Mouse (Mus musculus) c-Kit-positive CD71-negative TER-119-negative erythroid progenitor cells, embryonic 14.5 days (primary cell): ENCODE results near the gene Sumo3.
A peak's percentile ranks its signal among the peaks of the same experiment; 100 is the strongest.

Experiments
- DNase-seq: peaks from one replicate; pipeline ENCODE4 v3.0.0-alpha.2; 2013; ENCODE audit warnings: low read depth

Sumo3 gene

GRCm38 (mm10) chr10:77605908-77606826 is at the start of gene Sumo3, which contains the start of gene Gm49325:
Sumo3 (plus strand) TSS chr10:77606097.
Gm49325 (plus strand) TSS chr10:77606197.
- DNase-seq, result peak; percentile 84

GRCm38 (mm10) chr10:77556631-77557030 is 49.3 kb upstream of the Sumo3 start:
- DNase-seq, result no peak

DNA sequence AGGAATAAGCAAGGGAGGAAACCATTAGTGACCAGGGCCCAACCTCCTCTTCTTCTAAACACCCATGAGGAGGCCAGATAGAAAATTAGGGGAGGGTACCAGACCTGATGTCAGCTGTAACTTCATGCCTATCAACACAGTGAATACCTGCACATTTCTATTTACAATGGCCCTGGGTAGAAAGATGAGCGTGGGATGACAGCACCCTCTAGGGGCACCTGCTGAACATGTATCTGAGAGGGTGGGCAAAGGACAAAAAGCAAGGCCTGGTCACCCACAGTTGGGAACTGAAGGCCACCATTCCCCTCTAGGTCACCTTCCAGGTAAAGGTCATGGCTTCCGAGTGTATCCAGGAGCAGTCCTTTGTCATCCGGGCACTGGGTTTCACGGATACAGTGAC is 48.3 kb upstream of the Sumo3 start:
- no peak for DNase-seq

DNA sequence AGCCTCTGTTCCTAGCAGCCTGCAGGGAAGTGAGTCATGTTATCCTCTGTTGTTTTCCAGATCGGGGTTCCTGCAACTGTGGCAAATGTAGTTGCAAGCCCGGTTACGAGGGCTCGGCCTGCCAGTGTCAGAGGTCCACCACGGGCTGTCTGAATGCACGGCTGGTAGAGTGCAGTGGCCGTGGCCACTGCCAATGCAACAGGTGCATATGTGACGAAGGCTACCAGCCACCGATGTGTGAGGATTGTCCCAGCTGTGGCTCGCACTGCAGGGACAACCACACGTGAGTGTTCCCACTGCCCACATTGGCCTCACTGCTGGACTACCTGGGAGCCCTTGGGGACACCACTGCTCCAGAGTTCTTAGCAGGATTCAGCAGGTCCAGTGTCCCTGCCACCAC is 45.8 kb upstream of the Sumo3 start:
- DNase-seq, result no peak

GRCm38 (mm10) chr10:77560830-77561229 is 45.1 kb upstream of the Sumo3 start:
- DNase-seq, result no peak

DNA sequence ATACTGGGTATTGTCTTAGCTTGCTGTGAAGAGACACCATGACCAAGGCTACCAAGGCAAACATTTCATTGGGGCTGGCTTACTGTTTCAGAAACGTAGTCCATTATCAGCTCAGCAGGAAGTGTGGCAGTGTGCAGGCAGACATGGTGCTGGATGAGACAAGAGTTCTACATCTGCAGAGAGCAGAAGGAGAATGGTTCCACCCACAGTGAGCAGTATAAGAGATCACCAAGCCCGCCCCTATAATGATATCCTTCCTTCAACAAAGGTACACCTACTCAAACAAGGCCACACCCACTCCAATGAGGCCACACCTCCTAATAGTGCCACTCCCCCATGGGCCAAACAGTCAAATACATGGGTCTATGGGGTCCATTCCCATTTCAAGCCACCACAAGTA is 44.4 kb upstream of the Sumo3 start:
- no peak for DNase-seq

- DNase-seq, result no peak
These were observed 40.9 kb upstream of the Sumo3 start for GRCm38 (mm10) chr10:77565005-77565404.

- peak; percentile 71 for DNase-seq
These were observed 39.2 kb upstream of the Sumo3 start for GRCm38 (mm10) chr10:77566651-77567050.

- DNase-seq, result no peak
These were observed 36.4 kb upstream of the Sumo3 start for GRCm38 (mm10) chr10:77569481-77569880.

GRCm38 (mm10) chr10:77569973-77570658 is 35.8 kb upstream of the Sumo3 start:
- no peak for DNase-seq

DNA sequence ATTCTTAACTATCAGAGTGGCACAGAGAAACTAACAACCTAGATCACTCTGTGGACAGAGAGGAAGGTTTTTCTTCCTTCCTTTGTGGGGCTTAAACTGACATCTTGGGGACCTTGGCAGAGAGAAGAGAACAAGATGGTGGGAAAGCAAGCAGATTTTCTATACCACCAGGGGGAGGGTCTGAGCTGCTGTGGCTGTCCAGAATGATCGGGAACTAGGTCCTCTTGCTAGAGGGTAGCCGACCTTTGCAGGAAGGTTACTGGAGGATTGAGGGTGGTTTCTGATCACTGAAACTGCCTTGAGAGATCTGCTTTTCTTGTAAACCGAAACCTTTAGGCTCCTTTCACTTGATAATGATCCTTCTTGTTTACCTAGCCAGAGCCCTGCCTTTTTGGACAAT is 33.7 kb upstream of the Sumo3 start:
- no peak for DNase-seq

DNA sequence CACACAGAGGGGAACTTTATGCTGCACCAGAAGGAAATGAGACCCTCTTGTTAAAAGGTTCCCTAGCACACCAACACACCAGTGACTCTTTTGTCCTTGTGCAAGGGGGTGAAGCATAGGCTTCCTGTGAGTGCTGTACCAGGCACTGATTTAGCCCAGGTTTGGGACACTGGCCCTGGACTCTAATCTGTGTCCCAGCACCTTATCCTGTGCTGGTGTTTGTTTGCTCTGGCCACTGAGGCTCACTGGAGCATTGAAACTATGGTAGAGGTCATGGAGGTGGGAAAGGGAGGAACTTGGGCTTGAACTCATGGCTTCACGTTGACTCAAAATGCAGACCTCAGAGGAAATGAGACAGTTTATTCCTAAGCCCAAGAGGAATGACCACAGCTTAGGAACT is 32.7 kb upstream of the Sumo3 start:
- DNase-seq, result no peak

DNA sequence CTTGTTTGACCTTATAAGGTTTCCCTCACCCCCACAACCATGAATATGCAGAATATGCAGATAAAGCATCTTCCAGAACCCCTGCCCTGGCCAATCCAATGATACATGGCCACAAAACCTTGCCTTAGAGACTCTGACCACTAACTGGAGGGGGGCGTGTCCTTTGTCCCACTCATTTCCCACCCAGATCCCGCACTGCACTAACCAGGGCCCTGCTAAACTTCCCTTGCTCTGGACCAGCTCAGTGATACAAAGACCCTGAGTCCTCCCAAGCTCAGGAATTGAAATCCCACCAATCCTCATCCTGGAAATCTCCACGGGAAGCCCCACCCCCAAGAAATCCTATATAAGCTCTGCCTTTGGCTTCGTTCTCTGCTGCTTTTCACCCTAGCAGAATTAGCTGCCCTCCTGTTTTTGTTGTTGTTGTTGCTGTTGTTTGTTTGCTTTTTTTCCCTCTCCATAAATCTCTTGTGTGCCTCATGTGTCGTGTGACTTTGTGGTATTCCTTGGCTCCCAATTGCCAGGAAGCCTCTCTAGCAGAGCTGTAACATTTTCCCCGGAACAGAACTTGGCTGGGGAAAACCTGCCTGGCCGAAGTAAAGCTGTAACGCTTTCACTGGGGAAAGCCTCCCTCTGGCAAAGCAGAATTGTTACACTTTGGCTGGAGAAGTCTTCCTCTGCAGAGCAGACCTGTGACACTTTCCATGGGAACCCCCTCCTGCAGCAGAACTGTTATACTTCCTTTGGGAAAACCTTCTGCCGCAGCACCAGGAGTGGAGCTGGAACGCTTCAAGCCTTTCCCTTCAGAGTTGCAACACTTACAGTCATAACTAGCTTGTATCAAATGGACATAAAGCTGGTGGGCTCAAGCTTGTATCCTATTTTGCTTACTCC is 25.6 kb upstream of the Sumo3 start:
- DNase-seq, result no peak

GRCm38 (mm10) chr10:77581023-77581407 is 24.9 kb upstream of the Sumo3 start:
- DNase-seq, result no peak

DNA sequence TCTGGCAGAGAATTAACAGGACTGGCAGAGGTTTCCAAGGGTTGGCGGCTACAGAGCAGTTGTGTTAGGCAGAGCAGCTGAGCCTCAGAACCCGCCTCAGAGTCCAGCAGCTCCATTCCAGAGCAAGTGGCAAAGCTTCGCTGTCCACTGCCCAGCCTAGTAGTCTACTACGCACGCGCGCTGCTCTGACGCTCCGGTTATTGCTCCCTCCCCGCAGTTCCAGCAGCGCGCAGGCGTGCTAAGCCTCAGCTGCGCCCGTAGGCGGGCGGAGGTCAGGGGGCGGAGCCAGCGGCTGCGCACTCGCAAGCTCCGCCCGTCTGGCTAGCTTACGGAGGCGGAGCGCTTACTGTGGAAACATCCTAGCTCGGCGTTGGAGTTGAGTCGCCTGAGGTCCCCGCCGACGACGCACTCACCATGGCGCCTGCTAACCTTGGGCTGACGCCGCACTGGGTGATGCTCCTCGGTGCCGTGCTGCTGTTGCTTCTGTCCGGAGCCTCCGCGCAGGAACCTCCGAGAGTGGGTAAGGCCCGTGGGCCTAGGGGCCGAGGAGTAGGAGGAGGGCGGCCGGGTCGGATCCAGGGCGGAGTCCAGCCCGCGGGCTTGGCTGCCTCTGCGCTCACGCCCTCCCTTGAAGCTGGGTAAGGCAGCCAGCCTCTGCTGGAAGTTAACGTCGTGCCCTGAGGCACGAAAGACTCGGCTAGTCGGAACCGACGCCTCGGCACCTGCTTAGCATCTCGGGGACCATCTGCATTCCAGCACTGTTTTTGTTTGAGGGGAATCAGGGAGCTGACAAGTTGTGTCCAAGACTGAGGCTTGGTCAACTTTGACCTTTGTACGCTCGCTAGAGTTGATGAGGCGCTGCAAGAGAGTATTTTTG is 24.3 kb upstream of the Sumo3 start, which contains the start of gene Pttg1ip:
Gene Pttg1ip (plus strand): TSS at position 313 of the 877 bp plus-strand sequence.
- peak; percentile 92 for DNase-seq

- no peak for DNase-seq
These were observed 23.6 kb upstream of the Sumo3 start for GRCm38 (mm10) chr10:77582285-77582618.

DNA sequence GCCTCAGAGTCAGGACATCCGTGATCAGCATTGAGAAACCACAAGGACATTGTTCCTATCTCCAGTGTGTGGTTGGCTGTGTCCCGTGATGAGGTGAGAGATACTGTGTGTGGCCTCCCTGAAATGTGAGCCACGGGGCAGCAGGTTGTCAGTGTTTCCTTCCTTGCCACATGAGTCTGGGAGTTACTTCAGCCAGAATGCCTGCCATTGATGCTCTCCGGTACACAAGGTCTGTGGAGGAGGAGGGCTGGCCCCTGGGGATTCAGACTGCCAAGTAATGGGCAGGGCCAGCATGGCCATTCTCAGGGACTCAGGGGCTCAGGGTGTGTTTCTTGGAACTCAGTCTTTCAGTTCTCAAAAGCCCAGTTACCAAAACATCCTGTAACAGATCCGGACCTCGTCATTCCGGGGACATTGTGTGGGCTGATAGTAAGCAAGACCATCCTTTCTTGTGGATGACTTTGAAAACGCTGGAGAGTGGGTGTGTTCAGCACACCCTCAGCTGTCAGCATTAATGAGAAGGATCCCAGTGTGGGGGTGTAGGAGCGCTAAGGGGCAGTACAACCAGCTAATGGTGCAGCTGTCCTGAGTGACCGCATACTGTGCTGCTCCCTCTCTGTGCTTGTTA is 22.0 kb upstream of the Sumo3 start:
- DNase-seq, result peak; percentile 38

GRCm38 (mm10) chr10:77586637-77587036 is 19.3 kb upstream of the Sumo3 start:
- DNase-seq, result no peak

GRCm38 (mm10) chr10:77587091-77587775 is 18.7 kb upstream of the Sumo3 start:
- no peak for DNase-seq

- DNase-seq, result no peak
These were observed 17.9 kb upstream of the Sumo3 start for GRCm38 (mm10) chr10:77588036-77588435.
